Mouse (Mus musculus) neural tube, embryonic 11.5 days (tissue): ENCODE measurements around the gene Slc38a1. TPM values are rescaled to one million over a fixed set of nuclear protein-coding genes. Genes with fewer than 3 reads are reported as not detected.

Source experiments
- ATAC-seq: fragments of 200-750 bp; cut with Nextera tagmentation; 2 replicates; pipeline ENCODE4 v1.8.0; 2017; ENCODE audit warnings: moderate number of reproducible peaks, mild to moderate bottlenecking, moderate TSS enrichment, moderate library complexity; ENCODE audit not compliant: insufficient read depth, low FRiP score, low TSS enrichment
- DNase-seq: peaks from one replicate; pipeline ENCODE4 v3.0.0-alpha.2; 2015; ENCODE audit warnings: low spot score
- H3K27ac ChIP-seq: fragments of 300-500 bp; sonication (generic); 2 replicates; pipeline ENCODE4 v1.5.1; 2014; ENCODE audit warnings: low read depth, mild to moderate bottlenecking, low read length
- H3K27me3 ChIP-seq: fragments of 300-500 bp; sonication (generic); 2 replicates; pipeline ENCODE4 v1.6.1; 2014; ENCODE audit warnings: mild to moderate bottlenecking, low read length, mixed read lengths; ENCODE audit not compliant: control insufficient read depth, insufficient read depth
- H3K36me3 ChIP-seq: fragments of 300-500 bp; sonication (generic); 2 replicates; pipeline ENCODE4 v1.6.1; 2014; ENCODE audit warnings: mild to moderate bottlenecking, low read length, moderate library complexity, mixed read lengths; ENCODE audit not compliant: control insufficient read depth, insufficient read depth
- H3K4me1 ChIP-seq: fragments of 300-500 bp; sonication (generic); 2 replicates; pipeline ENCODE4 v1.6.1; 2014; ENCODE audit warnings: low read length, mixed read lengths; ENCODE audit not compliant: control insufficient read depth, insufficient read depth
- H3K4me2 ChIP-seq: fragments of 300-500 bp; sonication (generic); 2 replicates; pipeline ENCODE4 v1.6.1; 2014; ENCODE audit warnings: low read depth, mild to moderate bottlenecking, moderate library complexity
- H3K4me3 ChIP-seq: fragments of 300-500 bp; sonication (generic); 2 replicates; pipeline ENCODE4 v1.5.1; 2014; ENCODE audit warnings: low read depth, low read length
- H3K9ac ChIP-seq: fragments of 300-500 bp; sonication (generic); 2 replicates; pipeline ENCODE4 v1.6.1; 2014; ENCODE audit warnings: mild to moderate bottlenecking, low read length
- H3K9me3 ChIP-seq: fragments of 300-500 bp; sonication (generic); 2 replicates; pipeline ENCODE4 v1.6.1; 2016; ENCODE audit warnings: low read length; ENCODE audit not compliant: control insufficient read depth
- WGBS: fragments of 180-500 bp; shearing (Covaris S2); extraction: QIAGEN DNeasy Blood & Tissue Kit; methylation state at CpG from one replicate; pipeline ENCODE4 v1.1.7; 2014; 5-methylcytosine and 5-hydroxymethylcytosine counted together
- polyA plus RNA-seq: library from polyadenylated mRNA; unstranded; fragments of >200 nt; fragmentation: Nextera tagmentation; extraction: Ambion mirVana; gene quantifications from 2 replicates; pipeline ENCODE4 v1.2.1, GENCODE M21; 2014

Slc38a1 gene
- polyA plus RNA-seq, 1 experiment from 2014 or later: 124 TPM

DNA sequence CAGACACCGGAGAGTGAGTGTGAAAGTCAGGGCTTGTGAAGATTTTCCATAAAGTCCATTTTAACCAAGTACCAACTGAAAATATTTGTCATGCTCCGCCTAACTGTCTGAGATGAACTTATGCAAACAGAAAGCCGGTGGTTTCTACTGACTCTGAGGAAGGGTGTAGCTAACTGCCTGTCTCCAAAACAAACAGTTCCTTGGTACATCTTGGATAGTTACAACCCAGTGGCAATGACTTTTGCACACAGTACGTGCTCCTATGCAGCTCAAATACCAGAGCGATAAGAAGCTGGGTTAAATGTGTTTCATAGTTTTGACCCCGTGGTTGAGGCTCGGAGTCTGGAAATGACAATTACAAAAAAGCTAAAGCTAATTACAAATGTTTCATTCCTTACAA lies 34.0 kb downstream of the Slc38a1 start:
- no peak overlapping the region for H3K4me2 ChIP-seq
- H3K27ac ChIP-seq: no peak overlapping the region
- ATAC-seq: no peak
- H3K27me3 ChIP-seq: no peaks in the 10 kb centered on the region
- H3K4me1 ChIP-seq: no peaks in the 10 kb centered on the region
- H3K9me3 ChIP-seq: no peaks in the 10 kb centered on the region
- H3K9ac ChIP-seq: no peak overlapping the region
- no peak for DNase-seq
- H3K4me3 ChIP-seq: no peak overlapping the region
- peaks cover 10% of the 10 kb centered on the region for H3K36me3 ChIP-seq
- WGBS: 91% methylated on average over 7 of the region's 7 CpGs

DNA sequence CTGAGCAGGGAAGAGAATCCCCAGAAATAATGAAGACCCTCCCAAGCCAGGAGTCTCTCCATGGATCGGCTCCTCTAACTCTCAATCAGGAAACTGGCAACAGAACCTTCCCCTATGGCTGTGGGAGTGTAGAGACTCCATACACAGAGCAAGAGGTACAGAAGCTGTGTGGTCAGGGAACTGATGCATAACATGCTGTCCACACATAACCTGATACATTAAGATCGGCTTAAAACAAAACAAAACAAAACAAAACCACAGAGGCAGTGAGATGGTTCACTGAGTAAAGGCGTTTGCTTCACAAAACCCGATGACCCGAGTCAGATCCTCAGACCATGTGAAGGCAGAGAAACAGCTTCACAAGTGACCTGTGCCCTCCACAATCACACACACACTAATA lies 35.3 kb downstream of the Slc38a1 start:
- Histone ChIP-seq H3K9me3 (no peaks in the 10 kb centered on the region), H3K4me1 (no peaks in the 10 kb centered on the region), H3K27ac (no peak overlapping the region), H3K36me3 (peaks cover 12% of the 10 kb centered on the region), H3K4me2 (no peak overlapping the region), H3K27me3 (no peaks in the 10 kb centered on the region), H3K4me3 (no peak overlapping the region), H3K9ac (no peak overlapping the region)
- no peak for ATAC-seq
- DNase-seq: no peak
- WGBS: 93% methylated on average over 5 of the region's 5 CpGs

DNA sequence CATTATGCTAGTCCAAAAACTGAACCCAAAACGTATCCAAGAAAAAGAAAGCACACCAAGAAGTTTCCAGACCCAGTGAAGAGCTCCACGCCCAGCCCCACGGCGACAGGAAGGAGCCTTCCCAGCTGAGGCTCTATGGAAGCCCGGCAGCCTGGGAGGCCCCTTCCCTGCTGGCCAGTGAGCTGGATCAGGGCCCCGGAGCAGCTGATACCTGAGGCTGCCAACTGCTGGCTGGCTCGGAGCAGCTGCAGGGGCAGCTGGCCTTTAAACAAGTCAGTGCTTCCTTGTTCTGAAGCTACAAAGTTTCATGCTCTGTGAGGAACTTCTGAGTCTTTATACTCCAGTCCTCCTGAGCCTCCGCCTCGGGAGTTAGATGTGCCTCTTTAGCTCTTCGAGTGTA lies 38.4 kb downstream of the Slc38a1 start:
- Histone ChIP-seq H3K36me3 (peaks cover 8% of the 10 kb centered on the region), H3K9ac (no peak overlapping the region), H3K4me3 (no peak overlapping the region), H3K27me3 (no peaks in the 10 kb centered on the region), H3K27ac (no peak overlapping the region), H3K9me3 (no peaks in the 10 kb centered on the region), H3K4me2 (no peak overlapping the region), H3K4me1 (no peaks in the 10 kb centered on the region)
- no peak for DNase-seq
- ATAC-seq: no peak
- 78% methylated on average over 10 of the region's 10 CpGs for WGBS

DNA sequence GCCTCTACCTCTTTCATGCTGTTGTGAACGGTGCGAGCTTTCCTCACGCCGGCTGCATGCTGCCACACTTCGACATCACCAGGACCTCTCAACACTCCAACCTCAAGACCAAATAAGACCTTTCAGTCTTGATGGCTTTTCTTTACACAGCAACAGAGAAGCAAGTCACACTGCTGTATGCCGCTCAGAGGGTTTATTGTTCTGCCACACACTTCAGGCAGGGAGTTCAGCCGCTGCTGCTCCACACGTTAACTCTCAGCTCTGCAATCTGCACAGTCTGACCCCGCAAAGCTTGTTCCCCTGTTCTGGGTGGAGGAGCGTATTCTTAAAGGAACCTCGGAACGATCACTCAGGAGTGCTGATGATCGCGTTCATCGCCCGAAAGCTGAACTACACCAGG lies 40.7 kb downstream of the Slc38a1 start:
- no peak for DNase-seq
- Histone ChIP-seq H3K9me3 (no peaks in the 10 kb centered on the region), H3K4me2 (no peak overlapping the region), H3K27ac (no peak overlapping the region), H3K36me3 (peaks cover 12% of the 10 kb centered on the region), H3K4me3 (no peak overlapping the region), H3K4me1 (0 out of 2 replicates have a peak, but pooled peaks cover 2% of the 10 kb centered on the region), H3K9ac (no peak overlapping the region), H3K27me3 (no peaks in the 10 kb centered on the region)
- no peak for ATAC-seq
- WGBS: 90% methylated on average over 16 of the region's 16 CpGs

DNA sequence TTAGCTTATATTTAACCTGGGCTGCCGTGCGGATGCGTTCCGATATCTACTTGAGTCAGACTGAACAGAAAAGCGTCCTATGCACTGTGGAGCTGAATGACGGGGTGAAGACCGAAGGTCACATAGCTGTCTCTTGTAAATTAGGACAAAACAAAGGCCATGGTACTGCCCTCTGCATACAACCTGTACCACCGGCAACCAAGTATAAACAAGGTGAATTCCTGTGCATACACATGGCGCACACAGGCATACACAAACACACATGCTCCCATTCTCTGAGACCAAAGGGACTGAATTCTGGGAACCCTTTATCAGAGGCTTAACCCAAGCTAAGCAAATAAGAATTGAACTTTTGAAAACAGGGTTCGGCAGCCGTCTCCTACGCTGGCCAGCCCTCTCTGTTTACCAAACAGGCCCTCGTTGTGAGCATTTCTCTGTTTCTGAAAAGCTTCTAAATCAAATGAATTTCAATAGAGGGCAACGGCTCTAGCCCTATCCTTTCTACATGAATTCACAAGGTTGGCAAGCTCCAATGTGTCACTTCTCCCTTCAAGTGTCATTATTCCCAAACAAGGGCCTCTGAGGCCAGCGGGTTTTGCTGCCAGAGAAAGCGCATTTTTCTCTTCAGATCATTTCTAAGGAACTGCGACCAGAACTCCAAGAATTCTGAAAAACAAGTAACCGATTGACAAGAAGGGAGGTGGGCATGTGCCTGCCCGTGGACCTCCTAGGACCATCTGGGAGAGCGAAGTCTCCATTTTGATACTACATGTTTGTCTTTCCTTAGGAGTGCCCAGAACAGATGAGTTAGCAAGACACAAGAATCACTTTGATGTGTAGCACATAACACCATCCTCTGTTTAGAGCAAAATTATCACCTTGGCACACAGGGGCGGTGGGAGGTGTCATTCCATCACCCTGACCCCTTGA lies 42.6 kb downstream of the Slc38a1 start:
- ATAC-seq: no peak

DNA sequence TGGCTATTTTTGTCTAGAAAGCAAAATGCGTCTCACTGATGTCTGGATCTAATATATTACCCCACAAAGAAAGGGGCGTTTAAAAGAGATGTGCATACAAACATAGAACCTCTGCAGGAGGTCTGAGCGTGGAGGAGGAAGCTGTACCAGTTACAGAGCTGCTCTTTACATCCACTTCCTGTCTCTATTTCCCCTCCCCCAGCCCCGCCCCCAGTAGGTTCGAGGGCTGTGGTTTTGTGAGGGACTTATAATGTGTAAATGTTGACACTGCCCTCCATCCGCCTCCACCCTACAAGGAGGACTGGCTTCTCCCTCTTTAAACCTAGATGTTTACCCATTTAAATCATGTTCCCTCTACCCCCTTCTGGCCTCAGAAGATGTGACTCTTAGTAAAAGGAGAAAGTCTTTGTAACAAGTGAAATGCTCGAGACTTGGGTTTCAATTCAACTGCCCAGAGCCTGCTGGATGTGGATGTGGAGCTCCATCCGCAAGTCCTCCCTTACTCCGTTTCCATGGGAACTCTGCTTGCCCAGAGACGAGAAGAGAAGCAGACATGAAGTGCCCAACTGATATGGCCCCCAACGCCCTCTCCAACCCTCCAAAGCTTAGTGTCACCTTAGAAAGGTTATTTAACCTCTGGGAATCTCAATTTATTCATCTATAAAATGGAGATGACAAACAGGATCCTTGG lies 43.7 kb downstream of the Slc38a1 start:
- Histone ChIP-seq H3K9ac (no peak overlapping the region), H3K27ac (no peak overlapping the region), H3K4me2 (no peak overlapping the region), H3K27me3 (no peaks in the 10 kb centered on the region), H3K4me3 (no peak overlapping the region), H3K4me1 (0 out of 2 replicates have a peak, but pooled peaks cover 2% of the 10 kb centered on the region), H3K36me3 (peaks cover 12% of the 10 kb centered on the region), H3K9me3 (no peaks in the 10 kb centered on the region)
- WGBS: 76% methylated on average over 11 of the region's 11 CpGs
- ATAC-seq (no peak), DNase-seq (no peak)

More for the DNA sequence above, 42.6 kb downstream of the Slc38a1 start:
- Histone ChIP-seq H3K27ac (no peak overlapping the region), H3K4me2 (no peak overlapping the region), H3K36me3 (peaks cover 12% of the 10 kb centered on the region), H3K9ac (no peak overlapping the region), H3K4me3 (no peak overlapping the region), H3K4me1 (0 out of 2 replicates have a peak, but pooled peaks cover 2% of the 10 kb centered on the region), H3K27me3 (no peaks in the 10 kb centered on the region), H3K9me3 (no peaks in the 10 kb centered on the region)
- WGBS: 84% methylated on average over 21 of the region's 21 CpGs
- no peak for DNase-seq

DNA sequence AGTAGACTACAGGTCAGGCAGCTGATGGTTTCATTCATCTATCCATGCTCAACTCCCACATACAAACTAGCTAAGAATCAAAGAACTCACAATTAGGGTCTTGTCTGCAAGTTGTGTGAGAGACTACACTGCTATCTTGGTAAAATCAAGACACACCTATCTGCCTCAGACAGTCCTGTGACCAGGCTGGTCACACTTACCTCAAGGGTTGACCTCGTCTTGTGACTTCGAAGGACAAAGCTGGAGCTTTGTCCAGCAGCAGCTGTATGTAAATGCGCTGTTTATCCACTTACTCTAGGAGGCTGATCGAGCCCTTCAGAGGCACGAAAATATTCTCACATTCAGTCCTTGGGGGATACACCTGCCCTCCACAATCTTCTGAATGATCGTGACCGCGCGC lies 45.6 kb downstream of the Slc38a1 start:
- no peak overlapping the region for H3K9ac ChIP-seq
- H3K36me3 ChIP-seq: peaks cover 9% of the 10 kb centered on the region
- 0 out of 2 replicates have a peak, but pooled peaks cover 2% of the 10 kb centered on the region for H3K4me1 ChIP-seq
- no peaks in the 10 kb centered on the region for H3K9me3 ChIP-seq
- no peak overlapping the region for H3K27ac ChIP-seq
- H3K4me2 ChIP-seq: no peak overlapping the region
- 95% methylated on average over 9 of the region's 9 CpGs for WGBS
- no peaks in the 10 kb centered on the region for H3K27me3 ChIP-seq
- no peak overlapping the region for H3K4me3 ChIP-seq
- ATAC-seq: no peak
- no peak for DNase-seq

DNA sequence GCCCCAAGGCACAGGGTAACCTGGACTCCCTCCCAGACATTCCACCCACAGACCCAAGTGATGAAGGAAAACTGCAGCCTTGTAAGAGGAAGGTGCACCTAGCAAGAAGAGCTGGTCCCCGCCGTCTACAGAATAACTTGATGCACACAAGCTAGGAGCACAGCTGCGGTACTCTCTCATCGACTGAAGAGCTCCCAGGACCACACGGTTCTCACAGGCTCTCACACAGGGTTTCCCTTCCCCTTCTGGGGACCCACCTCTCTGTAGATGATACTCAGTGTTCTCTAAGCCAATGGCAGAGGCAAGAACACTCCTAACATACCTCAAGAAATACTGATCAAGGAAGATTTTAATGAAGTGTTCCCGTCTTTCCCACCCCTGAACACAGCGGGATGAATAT lies 48.4 kb downstream of the Slc38a1 start:
- ATAC-seq (no peak), DNase-seq (no peak)
- Histone ChIP-seq H3K27me3 (no peaks in the 10 kb centered on the region), H3K27ac (no peak overlapping the region), H3K4me1 (0 out of 2 replicates have a peak, but pooled peaks cover 2% of the 10 kb centered on the region), H3K36me3 (peaks cover 11% of the 10 kb centered on the region), H3K9me3 (no peaks in the 10 kb centered on the region), H3K4me3 (no peak overlapping the region), H3K9ac (no peak overlapping the region), H3K4me2 (no peak overlapping the region)
- 90% methylated on average over 7 of the region's 7 CpGs for whole genome bisulfite sequencing
